Mouse (Mus musculus): ENCODE measurements around the gene Gm10320.

DNA sequence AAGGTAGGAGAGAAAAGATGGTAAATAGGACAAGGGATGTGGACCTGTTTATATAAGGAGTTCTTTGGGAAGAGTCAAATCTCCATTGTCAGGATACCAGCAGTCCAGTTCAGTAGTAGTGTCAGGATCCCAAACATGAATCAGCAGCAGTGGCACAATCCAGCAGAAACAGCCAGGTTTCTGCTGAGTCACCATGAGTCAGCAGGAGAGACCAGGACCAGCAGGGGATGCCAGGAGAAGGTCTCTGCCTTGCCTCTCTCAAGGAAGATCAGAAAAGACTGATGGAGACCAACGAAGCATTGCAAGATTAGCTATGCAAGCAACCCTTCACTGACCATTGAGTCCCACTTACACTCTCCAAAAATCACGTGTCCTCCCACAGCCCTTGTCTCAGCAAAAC is 35.4 kb downstream of the Gm10320 start:
- TF ChIP-seq CTCF (IDR thresholded peaks at IDR 0.05; ENCODE audit: low read depth, low read length) = no peak
- TF ChIP-seq GATA1 (IDR thresholded peaks at IDR 0.05; ENCODE audit: borderline replicate concordance, low read length) = no peak
- TF ChIP-seq TAL1 (conservative IDR thresholded peaks at IDR 0.05; ENCODE audit: low read depth, low read length) = no peak
- TF ChIP-seq POLR2AphosphoS5 (IDR thresholded peaks at IDR 0.05; ENCODE audit: insufficient replicate concordance, low read depth, low read length) = no peak
- TF ChIP-seq GATA2 (IDR thresholded peaks at IDR 0.05; ENCODE audit: borderline replicate concordance, low read depth, low read length) = no peak
